Mouse (Mus musculus) hindbrain, postnatal 0 days (tissue): ENCODE data around the gene 4933405L10Rik. TPM values are rescaled to one million over a fixed set of nuclear protein-coding genes. Genes with fewer than 3 reads are reported as not detected.

Source experiments
- ATAC-seq: fragments of 200-750 bp; cut with Nextera tagmentation; 2 replicates; pipeline ENCODE4 v1.8.0; 2017; ENCODE audit warnings: mild to moderate bottlenecking, moderate TSS enrichment, moderate library complexity
- DNase-seq: peaks from one replicate; pipeline ENCODE4 v3.0.0-alpha.2; 2015; ENCODE audit warnings: low spot score
- H3K27ac ChIP-seq: fragments of 300-500 bp; sonication (generic); 2 replicates; pipeline ENCODE4 v1.5.1; 2014; ENCODE audit warnings: mild to moderate bottlenecking
- H3K27me3 ChIP-seq: fragments of 300-500 bp; sonication (generic); 2 replicates; pipeline ENCODE4 v1.6.1; 2014; ENCODE audit warnings: low read length, mixed read lengths; ENCODE audit not compliant: insufficient read depth
- H3K36me3 ChIP-seq: fragments of 300-500 bp; sonication (generic); 2 replicates; pipeline ENCODE4 v1.6.1; 2014; ENCODE audit warnings: low read length, mixed read lengths; ENCODE audit not compliant: insufficient read depth
- H3K4me1 ChIP-seq: fragments of 300-500 bp; sonication (generic); 2 replicates; pipeline ENCODE4 v1.6.1; 2014; ENCODE audit warnings: antibody characterized with exemption, low read length, mixed read lengths; ENCODE audit not compliant: insufficient read depth
- H3K4me2 ChIP-seq: fragments of 300-500 bp; sonication (generic); 2 replicates; pipeline ENCODE4 v1.6.1; 2014; ENCODE audit warnings: low read depth, mild to moderate bottlenecking, low read length, moderate library complexity, mixed read lengths
- H3K4me3 ChIP-seq: fragments of 300-500 bp; sonication (generic); 2 replicates; pipeline ENCODE4 v1.5.1; 2014; ENCODE audit warnings: low read length
- H3K9ac ChIP-seq: fragments of 300-500 bp; sonication (generic); replicated peaks from 2 replicates; pipeline ENCODE4 v1.6.1; 2014; ENCODE audit warnings: mild to moderate bottlenecking, low read length, moderate library complexity, mixed read lengths
- H3K9me3 ChIP-seq: fragments of 300-500 bp; sonication (generic); 2 replicates; pipeline ENCODE4 v1.6.1; 2016; ENCODE audit warnings: low read length, mixed read lengths
- CTCF ChIP-seq: IDR thresholded peaks from 2 replicates; pipeline ENCODE4 v1.5.1; 2016; ENCODE audit warnings: antibody characterized with exemption, control low read depth, low read depth
- WGBS: fragments of 180-500 bp; shearing (Covaris S2); extraction: QIAGEN DNeasy Blood & Tissue Kit; methylation state at CpG from one replicate; pipeline ENCODE4 v1.1.7; 2014; 5-methylcytosine and 5-hydroxymethylcytosine counted together
- polyA plus RNA-seq: library from polyadenylated mRNA; unstranded; fragments of >200 nt; fragmentation: Nextera tagmentation; extraction: Ambion mirVana; gene quantifications from 2 replicates; pipeline ENCODE4 v1.2.1, GENCODE M21; 2015
- total RNA-seq: library from RNA; depleted of rRNA; stranded (reverse); fragments of >200 nt; gene quantifications from 2 replicates; pipeline ENCODE4 v1.2.3, GENCODE M21; 2014

The 4933405L10Rik gene
- total and polyA plus RNA-seq, 2 experiments from 2014 or later = 0.38 TPM; not detected in 1

DNA sequence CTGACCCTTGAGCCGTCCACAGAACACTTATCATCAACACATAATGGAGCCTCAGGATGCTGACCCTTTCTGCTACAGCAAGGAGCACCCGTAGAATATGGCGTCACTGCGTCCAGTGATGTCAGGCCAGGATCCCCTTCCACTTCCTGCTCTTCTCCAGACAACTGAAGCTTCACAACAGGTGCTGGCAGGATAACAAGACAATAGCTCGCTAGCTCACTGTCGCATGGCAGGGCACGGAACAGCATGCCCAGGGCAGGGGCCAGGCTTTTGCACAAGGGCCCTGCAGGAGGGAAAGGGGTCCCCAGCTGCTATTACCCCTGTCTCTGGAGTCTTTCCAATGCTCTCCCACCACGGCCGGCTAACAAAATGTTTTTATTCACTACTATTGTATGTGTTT, 15.4 kb downstream of the 4933405L10Rik start:
- ATAC-seq (no peak), DNase-seq (no peak)
- Histone ChIP-seq H3K4me3 (no peak overlapping the region), H3K36me3 (peaks cover 25% of the 10 kb centered on the region), H3K9me3 (no peaks in the 10 kb centered on the region), H3K4me1 (no peaks in the 10 kb centered on the region), H3K27me3 (no peaks in the 10 kb centered on the region), H3K27ac (no peak overlapping the region), H3K4me2 (no peak overlapping the region), H3K9ac (no peak overlapping the region)
- no peak for TF ChIP-seq CTCF
- 85% methylated on average over 9 of the region's 9 CpGs for WGBS

DNA sequence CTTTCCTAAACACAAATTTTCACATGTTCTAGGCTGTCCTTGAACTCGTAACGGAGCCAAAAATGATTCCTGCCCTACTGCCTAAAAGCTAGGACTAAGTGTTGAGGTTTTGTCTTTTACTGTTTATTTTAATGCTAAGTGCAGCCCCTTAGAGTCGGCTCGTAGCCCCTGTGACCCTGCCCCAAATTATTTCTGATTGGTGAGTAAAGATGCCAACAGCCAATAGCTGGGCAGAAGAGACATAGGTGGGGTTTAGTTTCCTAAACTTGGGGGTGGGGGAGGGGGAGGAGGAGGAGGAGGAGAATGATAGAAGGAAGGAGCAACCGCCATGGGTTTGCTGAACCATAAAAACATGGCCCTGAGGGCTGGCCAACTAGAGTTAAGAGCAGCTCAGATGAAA, 18.3 kb downstream of the 4933405L10Rik start:
- H3K9ac ChIP-seq = no peak overlapping the region
- DNase-seq = no peak
- no peak overlapping the region for H3K4me2 ChIP-seq
- no peaks in the 10 kb centered on the region for H3K27me3 ChIP-seq
- TF ChIP-seq CTCF = no peak
- no peaks in the 10 kb centered on the region for H3K9me3 ChIP-seq
- no peaks in the 10 kb centered on the region for H3K4me1 ChIP-seq
- ATAC-seq = no peak
- H3K27ac ChIP-seq = no peak overlapping the region
- H3K36me3 ChIP-seq = peaks cover 29% of the 10 kb centered on the region
- H3K4me3 ChIP-seq = no peak overlapping the region
- 85% methylated on average over 5 of the region's 5 CpGs for WGBS

- WGBS = 85% methylated on average over 18 of the region's 18 CpGs
- no peak for DNase-seq
These were observed 20.1 kb downstream of the 4933405L10Rik start for GRCm38 (mm10) chr8:105727397-105728124.

DNA sequence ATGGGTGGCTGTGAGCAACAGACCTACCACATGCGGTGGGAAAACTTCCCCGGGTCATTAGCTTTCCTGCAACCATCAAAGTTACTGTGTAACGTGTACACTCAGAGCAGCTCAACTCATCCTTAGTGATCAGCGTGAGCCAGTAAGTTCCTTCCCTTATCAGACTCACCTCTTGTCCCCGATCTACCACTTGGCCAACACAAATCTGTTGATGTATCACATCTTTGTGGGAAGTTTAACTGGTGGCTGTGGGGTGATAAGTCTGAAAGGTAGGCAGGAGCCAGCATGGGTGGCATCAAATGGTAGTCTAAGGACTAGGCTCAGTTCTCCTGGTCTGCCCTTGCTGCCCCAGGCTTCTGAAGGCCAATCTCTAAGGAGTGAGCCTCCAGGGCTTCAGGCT, 24.7 kb downstream of the 4933405L10Rik start:
- no peak for TF ChIP-seq CTCF
- Histone ChIP-seq H3K4me2 (no peak overlapping the region), H3K4me1 (no peaks in the 10 kb centered on the region), H3K27me3 (no peaks in the 10 kb centered on the region), H3K9me3 (no peaks in the 10 kb centered on the region), H3K4me3 (no peak overlapping the region), H3K9ac (no peak overlapping the region), H3K36me3 (peaks cover 10% of the 10 kb centered on the region), H3K27ac (no peak overlapping the region)
- ATAC-seq (no peak), DNase-seq (no peak)
- 91% methylated on average over 5 of the region's 5 CpGs for WGBS

More at GRCm38 (mm10) chr8:105727397-105728124, 20.1 kb downstream of the 4933405L10Rik start:
- Histone ChIP-seq H3K9ac (no peak overlapping the region), H3K4me3 (no peak overlapping the region), H3K27ac (no peak overlapping the region), H3K27me3 (no peaks in the 10 kb centered on the region), H3K9me3 (no peaks in the 10 kb centered on the region), H3K4me1 (no peaks in the 10 kb centered on the region), H3K4me2 (no peak overlapping the region), H3K36me3 (peaks cover 29% of the 10 kb centered on the region)
- TF ChIP-seq CTCF = no peak
- ATAC-seq = no peak

GRCm38 (mm10) chr8:105739216-105739615, 31.8 kb downstream of the 4933405L10Rik start:
- Histone ChIP-seq H3K9ac (no peak overlapping the region), H3K4me2 (no peak overlapping the region), H3K36me3 (no peaks in the 10 kb centered on the region), H3K27me3 (no peaks in the 10 kb centered on the region), H3K4me1 (no peaks in the 10 kb centered on the region), H3K9me3 (no peaks in the 10 kb centered on the region), H3K4me3 (no peak overlapping the region), H3K27ac (no peak overlapping the region)
- 90% methylated on average over 5 of the region's 5 CpGs for WGBS
- no peak for ATAC-seq
- TF ChIP-seq CTCF = no peak
- DNase-seq = no peak

GRCm38 (mm10) chr8:105743301-105743700, 35.8 kb downstream of the 4933405L10Rik start:
- DNase-seq (no peak), ATAC-seq (no peak)
- no peaks in the 10 kb centered on the region for H3K36me3 ChIP-seq
- TF ChIP-seq CTCF = no peak
- WGBS = 88% methylated on average over 4 of the region's 4 CpGs
- H3K27me3 ChIP-seq = no peaks in the 10 kb centered on the region
- H3K9me3 ChIP-seq = no peaks in the 10 kb centered on the region
- no peaks in the 10 kb centered on the region for H3K4me1 ChIP-seq
- no peak overlapping the region for H3K4me2 ChIP-seq
- no peak overlapping the region for H3K4me3 ChIP-seq
- H3K27ac ChIP-seq = no peak overlapping the region
- H3K9ac ChIP-seq = no peak overlapping the region

DNA sequence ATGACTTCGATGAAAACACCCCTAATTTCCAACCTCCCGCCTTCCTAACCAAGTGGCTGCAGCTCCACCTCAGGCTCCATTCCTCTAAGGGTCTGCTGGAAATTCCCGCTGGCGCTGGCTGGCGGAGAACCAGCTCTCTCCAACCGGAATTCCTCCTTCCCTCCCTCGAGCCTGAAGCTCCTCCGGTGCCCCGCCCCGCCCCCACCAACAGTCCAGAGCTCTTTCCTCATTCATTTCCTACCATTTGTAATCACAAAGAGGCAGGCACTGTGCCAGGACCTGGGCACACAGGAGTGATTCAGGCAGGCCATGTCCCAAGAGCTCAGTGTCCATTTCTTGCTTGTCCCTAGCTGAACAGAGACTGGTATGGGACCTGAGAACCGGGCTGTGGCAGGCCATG, 43.2 kb downstream of the 4933405L10Rik start:
- H3K4me1 ChIP-seq = peaks cover 7% of the 10 kb centered on the region
- H3K9me3 ChIP-seq = no peaks in the 10 kb centered on the region
- H3K9ac ChIP-seq = peak overlapping the region; percentile 26; the same call in 1 of the 2 replicates
- DNase-seq = peak; percentile 75
- TF ChIP-seq CTCF = no peak
- 0 out of 2 replicates have a peak, but pooled peaks have one; percentile 21 for ATAC-seq
- peak overlapping the region; percentile 2; the same call in 1 of the 2 replicates for H3K27ac ChIP-seq
- no peaks in the 10 kb centered on the region for H3K27me3 ChIP-seq
- 9% methylated on average over 11 of the region's 11 CpGs for WGBS
- H3K36me3 ChIP-seq = no peaks in the 10 kb centered on the region
- no peak overlapping the region for H3K4me3 ChIP-seq
- H3K4me2 ChIP-seq = peak overlapping the region; percentile 27
